Mouse (Mus musculus) fibroblast of lung, adult 2 months (primary cell): ENCODE measurements around the gene Tasp1.
"Not testable (repeated sequence)": the region's sequence is repeated elsewhere in the genome, so short reads cannot be mapped to it uniquely, and the experiment has no call there.

Source experiments
- DNase-seq: peaks from one replicate; pipeline ENCODE4 v3.0.0-alpha.2; 2011; ENCODE audit warnings: low read depth

Tasp1 gene

DNA sequence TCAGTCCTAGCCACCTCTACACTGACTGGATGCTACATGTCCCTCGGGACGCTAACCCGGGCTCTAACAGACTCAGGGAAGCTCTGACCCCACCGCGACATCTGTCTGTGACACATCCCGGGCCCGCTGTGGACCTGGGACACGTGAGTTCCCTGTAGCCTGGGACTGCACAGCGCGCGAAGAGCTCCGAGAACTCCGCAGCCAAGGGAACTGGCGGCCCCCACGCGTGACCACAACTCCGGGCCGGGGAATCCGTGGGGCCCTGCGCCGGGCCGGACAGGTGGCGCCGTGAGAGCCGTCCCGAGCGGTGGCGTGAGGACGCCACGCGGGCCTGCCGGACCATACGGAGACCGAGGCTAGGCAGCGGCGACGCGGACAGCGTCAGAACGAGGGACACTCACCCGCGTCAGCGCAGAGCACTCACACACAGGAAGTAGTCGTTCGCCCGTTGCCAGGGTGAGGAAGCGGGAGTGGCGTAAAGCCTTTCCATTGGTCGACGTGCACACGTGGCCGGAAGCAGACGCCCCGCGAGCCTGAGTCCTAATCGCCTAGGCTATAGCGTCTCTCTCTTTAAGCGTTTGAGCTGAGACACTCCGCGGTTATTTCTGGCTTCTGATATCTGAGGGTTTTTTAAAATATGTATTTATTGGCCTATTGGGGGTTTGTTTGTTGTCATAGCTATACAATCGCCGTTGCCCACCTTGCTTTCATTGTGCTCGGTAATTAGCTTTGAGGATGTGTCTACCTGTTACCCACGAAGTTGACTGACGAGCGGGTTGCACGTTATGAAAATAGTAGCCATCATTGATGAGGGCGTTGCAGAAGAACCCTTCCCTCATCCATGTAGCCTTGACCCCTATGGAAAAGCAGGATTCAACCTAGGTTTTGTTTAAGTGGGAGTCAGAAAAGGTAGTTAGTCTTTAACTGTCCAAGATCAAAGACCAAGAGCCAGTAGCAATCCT is at the start of gene Tasp1:
TSS of gene Tasp1 (minus strand) at position 453 of the 962 bp plus-strand sequence.
- peak; percentile 87 for DNase-seq

DNA sequence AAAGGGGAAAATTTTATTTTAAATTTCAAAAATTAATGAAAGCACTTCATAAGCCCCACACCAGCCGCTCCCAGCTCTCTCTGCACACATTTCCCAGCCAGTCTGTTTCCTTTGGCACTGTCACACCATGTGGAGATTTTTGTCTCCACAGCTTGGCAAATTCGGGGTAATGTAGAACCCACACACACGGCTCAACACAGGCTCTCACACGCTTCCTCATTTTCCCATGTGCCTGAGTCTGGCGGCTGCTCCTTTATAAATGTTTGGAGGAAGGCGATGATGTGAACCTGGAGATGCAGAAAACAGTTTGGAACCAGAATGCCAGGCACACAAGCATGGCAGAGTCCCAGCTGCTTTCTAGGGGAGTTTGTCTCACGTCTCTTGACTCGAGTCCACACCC is 47.2 kb upstream of the Tasp1 start:
- DNase-seq: peak; percentile 70

DNA sequence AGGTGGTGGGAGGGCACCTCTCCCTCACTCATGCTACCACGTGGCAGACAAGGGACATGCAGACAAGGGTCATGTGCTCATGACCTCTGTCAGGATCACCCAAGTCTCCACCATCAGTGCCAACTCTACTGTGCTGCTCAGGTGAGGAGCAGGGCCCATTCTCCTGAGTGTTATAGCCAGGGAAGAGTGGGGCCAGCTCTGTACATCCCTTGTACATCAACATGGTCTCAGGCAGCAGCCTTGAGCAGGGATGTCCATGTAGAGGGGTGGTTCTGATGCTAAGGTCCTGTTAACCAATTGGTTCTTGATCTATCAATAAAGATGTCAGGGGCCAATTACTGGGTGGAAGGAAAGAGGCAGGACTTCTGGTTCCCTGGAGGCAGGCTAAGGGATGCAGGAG is 42.3 kb upstream of the Tasp1 start:
- no peak for DNase-seq

DNA sequence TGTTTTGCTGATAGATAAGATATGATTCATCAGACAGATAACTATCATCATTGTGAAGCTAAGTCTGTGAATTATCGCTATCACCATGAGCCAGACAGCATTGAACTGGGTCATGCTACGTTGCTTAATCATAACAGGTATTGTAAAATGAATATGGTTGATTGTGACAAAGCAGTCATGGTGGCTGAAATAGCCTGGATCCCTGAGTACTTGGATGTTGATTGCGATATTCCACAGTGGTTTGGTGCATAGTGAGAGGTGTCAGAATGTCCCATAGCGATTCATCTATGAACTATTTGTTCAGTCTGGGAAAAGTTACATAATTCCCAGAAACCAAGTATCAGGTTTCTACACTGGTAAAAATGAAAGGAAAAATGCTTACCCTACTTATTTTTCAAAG is 41.0 kb upstream of the Tasp1 start:
- no peak for DNase-seq

DNA sequence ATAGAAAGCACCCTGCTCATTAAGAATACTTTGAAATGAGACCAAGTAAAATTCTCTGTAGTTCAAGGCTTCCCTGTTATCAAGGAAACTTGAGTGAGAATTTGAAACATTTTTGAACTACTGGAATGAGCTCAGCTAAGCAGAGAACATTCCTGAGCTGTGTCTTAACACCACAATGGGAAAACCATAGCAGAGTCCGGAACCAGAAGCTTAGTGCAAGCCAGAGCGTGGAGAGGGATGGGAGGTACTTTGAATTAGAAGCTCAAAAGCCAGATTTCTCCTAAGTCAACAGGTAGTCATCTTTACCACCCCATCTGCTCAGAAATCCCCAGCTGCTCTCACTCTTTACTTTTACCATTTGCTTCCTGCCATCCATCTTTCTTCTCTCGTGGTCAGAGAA is 38.3 kb upstream of the Tasp1 start:
- DNase-seq: no peak

DNA sequence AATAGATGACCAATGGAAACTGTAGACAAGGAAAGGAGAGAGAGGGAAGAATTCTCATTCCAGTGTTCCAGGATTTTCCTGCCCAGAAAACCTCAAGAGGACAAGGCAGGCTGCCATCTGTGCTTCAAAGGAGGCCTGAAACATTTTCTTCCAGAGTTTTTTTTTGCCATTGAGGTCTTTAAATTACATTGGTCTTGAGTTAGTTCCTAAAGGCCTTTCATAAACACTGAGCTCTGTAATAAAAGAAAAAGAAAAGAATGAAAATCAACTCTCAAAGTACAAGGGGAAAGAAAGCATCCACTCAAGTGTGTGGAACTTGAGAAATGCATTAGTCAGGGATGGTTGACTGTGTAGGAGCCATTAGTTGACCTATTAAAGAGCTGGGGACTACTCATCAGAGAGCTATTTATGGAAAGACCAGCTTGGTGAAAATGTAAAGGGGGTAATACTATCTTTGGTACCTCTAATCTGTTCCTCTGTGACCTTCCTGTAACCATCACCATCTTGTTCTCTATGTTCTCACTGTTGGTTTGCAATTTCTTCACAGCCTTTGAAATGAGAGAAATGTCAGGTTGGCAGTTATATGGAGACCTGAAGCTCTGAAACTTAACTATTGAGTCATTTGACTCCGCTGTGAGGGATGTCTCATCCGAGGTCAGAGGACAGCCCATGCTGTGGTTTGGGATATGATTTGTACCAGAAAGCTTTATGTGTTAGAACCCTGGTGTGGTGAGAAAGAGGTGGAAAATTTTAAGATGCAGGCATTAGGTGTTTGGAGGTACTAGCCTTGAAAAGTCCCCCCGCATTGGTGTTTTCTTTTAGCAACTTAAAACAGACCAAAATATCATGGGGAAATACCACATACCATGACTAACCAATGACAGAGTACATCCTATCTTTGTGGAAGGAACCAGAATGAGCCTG is 34.2 kb upstream of the Tasp1 start:
- no peak for DNase-seq

DNA sequence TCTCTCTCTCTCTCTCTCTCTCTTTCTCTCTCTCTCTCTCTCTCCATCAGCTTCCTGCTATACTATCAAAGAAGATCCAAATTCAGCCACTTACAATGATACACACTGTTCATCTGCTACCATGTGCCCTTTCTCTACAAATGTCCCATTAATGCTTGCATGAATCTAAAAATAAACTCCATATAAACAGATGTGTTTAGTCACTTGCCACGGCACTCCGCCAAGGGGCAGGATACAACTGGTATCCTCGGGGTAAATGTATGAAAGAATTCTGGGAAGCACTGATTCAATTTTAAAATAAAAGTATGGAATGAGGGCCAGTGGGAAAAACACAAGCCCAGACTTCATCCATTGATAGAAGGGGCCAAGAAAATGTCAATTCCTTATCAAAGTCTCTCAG is 33.4 kb upstream of the Tasp1 start:
- no peak for DNase-seq

DNA sequence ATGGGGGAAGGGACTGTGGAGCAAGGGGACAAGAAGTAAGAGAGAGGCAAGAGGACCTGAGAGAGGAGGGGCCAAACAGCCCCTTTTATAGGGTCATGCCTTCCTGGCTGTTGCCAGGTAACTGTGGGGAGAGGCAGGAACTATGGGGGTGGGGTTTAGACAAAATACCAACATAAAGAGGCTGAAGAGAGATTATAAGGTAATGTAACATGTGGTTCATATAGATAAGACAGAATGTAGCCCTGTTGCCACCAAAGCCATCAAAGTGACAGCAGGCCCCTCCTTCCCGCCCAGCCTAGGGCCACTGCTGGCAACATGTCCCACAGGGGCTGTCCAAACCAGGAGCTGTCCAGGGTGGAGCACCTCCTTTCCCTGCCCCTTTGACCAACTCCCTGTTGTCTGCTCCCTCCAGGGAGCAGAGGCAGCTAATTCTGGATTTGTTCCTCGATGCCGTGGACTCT is 30.6 kb upstream of the Tasp1 start:
- no peak for DNase-seq

DNA sequence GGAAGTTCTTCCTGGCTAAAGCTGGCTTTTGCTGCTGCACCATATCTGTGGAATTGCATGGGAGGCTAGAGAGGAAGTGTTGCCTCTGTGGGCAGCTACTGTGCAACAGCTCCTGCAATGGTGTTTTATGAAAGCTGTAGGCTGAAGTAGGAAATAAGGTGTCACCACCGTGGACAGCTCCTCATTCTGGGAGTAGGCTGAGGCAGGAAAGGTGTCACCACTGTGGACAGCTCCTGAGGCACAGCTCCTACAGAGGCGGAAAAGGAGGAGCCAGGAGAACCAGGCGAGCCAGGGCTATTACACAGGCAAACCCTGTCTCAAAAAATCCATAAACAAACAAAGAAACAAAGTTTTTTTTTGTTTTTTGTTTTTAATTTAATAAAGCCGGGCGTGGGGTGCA is 29.4 kb upstream of the Tasp1 start:
- DNase-seq: no peak

DNA sequence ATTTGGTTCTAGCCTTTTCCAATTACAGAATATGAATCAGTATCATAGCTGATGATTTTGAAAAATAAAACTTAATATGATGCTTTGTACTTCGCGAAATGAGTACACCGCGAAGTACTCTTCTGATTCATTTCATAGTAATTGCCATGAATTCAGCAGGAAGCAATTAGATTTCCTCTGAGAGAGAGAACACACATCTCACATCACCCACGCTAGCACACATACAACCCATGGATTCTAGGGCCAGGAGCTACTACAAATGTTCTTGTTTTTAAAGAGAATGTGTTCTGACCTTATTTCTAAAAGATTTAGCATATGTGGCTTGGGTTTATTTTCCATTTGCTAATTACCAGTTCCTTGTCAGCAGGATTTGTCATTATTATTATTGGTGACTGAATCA is 26.8 kb upstream of the Tasp1 start:
- no peak for DNase-seq

DNA sequence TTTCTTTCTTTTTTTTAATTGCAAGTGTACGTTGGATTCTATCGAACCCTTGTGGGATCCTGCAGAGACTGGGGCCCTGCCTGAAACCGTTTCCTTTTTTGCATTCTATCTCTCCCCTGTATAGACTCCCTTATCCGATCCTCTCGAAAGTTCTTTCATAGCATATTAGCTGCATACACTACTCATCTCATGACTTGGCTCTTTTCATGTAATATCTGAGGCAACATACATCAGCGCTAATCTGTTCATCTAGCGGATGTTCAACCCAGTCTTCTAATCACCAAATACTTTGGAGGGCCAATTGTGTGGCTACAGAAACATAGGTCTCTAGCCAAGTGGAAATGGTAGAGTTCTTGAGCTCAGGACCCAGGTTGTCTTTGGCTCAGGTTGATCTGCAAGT is 17.6 kb upstream of the Tasp1 start:
- no peak for DNase-seq

DNA sequence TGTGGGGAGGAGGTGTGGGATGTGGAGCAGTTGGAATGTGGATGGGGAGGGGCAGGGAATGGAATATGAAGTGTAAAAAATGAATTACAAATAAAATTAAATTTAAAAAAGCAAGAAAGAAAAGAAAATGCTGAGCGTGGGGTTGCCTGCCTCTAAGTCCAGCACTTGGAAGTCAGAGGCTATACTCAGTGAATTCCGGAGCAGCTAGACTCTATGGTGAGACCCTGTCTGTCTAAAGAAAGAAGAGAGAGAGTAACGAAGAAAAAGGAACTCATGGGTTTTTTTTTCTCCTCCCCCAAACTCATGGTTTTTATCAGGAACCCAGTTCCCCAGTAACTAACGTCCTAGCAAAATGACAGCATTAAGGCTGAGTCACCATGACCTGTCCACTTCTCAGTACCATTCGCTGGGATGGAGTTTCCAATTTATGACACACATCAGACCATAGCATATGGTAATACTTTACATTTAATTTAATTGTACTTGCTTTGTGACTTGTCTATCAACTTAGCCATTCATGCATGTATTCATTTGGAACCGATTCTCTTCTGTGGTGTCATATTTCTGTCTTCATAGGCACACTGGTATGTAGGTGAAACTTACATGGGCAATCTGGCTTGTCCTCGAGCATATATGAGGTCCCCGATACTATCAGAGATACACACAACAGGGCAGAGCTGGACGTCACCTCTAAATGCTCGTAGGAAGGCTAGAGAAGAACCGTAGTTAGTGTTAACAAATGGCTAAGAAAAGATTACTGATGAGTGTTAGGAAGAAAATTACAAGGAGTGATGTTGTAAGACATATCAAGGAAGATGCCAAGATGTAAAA is 14.4 kb upstream of the Tasp1 start:
- no peak for DNase-seq

DNA sequence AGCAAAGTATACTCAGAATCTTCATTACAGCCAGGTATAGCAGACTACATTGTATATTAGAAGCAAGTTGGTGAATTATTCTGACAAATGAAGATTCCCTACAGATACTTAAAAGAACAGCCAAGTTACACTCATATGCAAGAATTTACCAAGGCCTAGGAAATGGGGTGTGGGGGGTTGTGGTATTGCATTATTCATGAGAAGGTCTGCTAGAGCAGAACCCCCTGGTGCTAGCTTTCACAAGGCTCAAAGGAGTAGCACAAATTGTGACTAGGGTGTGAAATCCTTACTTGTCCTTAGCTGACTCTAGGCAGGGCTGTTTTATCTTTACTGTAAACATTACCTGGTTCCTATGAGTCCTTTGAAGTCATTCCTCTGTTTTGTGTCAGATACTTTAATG is 12.7 kb upstream of the Tasp1 start:
- not testable (repeated sequence) for DNase-seq

DNA sequence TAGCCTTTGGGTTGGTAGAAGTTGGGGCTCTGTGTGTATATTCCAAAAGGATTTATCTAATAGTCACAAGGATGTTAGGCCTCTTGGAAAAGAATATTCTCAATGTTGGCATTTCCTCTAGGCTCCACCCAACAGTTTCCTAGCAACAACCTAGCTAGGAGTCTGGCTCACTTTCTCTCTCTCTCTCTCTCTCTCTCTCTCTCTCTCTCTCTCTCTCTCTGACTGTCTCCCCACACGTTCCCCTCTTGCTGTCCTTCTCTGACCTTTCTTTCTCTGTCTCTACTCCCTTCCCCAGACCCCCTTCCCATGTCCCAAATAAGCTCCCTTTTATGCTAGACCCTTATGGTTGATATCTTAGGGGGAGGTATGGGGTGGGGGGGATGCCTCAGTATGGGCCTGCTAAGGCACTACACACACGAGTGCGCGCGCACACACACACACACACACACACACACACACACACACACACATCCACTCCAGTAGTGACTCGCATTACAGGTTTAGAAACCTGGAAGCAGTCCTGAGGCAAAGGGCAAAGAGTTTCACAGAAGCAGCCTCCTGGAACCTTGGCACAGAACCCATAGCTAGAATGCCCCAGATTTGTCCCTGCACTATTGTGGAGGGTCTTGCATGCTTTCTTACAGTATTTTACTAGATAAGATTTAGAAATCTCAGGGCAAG is 12.1 kb upstream of the Tasp1 start:
- no peak for DNase-seq

DNA sequence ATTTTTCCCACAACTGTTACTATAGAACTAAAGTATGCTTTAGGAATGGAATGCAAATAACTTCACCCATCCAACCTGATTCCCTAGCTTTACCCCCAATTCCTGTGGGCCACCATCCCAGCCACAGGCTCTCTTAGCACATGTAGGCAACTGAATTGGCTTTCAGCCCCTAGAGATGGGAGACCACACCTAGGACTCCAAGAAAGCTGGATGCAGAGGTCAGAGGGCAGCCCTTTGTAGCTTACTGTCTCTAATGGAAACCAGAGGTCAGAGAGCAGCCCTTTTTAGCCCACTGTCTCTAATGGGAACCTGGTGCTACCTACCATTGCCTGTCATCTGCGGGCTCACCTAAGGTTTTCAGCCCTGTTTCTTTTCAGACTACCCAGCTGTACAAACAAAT is 10.9 kb upstream of the Tasp1 start:
- no peak for DNase-seq

DNA sequence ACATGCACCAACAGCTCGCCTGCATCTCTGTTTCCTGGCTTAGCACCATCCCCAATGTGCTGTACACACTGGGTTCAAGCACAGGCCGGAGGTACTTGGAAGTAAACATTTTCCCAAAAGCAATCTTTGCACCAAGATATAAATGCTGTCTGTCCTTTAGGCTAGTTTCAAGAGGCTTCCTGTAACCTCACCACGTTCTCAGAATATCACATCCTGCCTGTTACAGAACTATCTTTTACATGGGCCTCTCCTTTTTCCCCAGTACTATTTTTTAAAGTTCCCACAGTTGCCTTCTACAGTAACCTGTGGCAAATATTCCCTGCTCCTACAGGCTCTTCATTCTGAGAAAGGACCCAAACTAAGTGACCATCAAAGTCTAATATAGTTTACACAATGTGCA is 8.5 kb upstream of the Tasp1 start:
- no peak for DNase-seq

DNA sequence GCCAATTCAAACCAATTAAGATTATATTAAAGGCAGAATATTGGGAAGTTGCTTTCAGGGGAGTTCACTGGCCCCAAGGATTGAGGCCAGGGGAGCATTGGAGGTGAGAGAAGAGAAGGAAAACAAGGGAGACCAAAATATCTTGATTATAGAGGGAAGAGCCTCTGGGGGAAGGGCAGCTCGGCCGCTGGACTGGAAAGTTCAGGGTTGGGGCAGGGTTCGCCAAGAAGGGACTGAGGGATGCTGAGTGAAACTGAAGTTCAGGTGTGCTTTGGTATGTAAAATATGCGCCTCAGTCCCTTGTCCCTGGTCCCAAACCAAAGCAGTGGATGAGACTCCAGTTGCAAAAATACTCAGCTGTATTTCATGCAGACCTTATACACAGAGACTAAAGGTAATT is 911 bp upstream of the Tasp1 start:
- DNase-seq: no peak

DNA sequence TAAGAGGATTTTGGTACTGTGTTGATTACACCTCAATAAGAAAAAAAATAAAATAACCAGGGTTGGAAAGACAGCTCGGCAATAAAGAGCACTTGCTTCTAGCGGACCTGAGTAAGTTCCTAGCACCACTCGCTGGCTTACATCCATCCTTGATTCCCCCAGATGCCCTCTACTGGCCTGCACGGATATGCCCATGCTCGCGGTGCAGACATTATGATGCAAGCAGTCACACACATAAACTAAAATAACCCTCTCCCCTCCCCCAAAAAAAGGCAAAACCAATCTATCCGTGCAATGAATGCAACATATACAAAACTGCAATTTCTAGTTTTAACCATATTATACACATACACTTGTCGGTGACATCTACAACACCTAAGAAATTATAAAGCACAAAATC is 929 bp downstream of the Tasp1 start:
- DNase-seq: no peak

DNA sequence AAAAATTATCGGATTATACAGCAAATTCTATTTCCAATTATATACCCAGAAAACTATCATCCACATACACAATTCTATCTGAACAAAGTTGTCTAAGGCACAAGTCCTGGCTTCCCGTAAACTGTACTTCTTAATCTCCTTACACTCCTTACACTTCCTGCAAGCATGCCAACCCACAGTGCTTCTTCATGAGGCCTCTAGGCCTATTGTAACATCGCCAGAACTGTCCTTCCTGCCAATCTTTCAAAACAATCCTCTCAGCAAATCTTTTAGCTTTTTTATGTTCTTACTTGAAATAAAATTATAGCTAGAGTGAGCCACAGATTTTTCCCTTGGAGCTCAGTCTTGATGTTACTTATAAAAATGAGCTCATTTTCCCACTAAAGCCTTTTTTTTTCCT is 5.1 kb downstream of the Tasp1 start:
- no peak for DNase-seq

DNA sequence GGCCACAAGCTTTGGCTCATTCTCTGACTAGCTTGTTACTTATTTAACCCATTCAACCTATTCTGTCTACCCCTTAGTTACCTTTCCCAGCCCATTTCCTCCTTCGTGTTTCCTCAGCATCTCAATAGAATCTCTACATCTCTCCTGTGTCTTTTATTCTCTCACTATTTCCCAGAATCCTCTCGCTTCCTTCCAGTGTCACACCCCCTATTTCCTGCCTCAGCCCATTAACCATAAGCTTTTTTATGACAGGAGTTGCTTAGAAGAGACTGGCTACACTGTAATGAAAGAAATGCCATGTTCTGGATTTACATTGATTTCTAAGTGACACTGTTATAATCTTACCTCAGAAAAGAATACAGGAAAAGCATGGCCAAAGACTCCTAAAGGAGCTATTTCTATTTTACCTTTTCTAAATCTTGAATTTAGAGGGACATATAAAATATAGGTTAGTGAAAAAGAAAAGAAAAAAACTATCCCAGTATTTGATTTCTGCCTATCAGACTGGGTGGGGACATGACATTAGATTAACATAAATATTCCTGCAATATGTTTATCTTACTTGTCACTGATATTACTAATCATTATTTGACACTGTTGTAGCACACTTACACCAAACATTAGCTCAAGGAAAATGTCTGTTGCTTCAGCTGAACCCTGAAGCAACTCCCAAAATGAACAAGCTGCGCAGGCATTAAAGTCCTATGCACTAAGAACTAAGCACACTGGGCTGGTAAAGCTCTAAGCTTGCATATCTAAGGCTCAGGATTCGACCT is 6.3 kb downstream of the Tasp1 start:
- no peak for DNase-seq

DNA sequence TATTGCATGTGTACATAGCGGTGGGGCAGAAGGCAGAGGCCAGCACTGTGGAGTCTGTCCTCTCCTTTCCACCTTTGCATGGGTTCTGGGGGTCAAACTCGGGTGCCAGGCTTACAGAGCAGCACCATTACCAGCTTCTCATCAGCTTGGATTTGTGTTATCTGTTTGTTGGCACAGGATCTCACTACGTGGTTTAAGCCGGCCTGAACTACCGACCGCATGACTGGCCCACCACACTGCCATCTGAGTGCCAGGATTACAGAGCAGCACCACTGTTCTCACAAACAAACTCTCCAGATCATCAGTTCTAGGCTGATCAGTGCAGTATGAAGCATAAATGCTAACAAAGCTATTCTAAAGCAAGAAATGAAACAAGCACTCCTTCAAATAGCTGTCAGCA is 8.5 kb downstream of the Tasp1 start:
- DNase-seq: no peak
